Mouse (Mus musculus) yolk sac, embryonic 10.5 days (tissue): Measurements from ENCODE around the gene Lcn12.
A peak's percentile ranks its signal among the peaks of the same experiment; 100 is the strongest.

Experiments used
- DNase-seq: peaks from one replicate; pipeline ENCODE4 v3.0.0-alpha.2; 2017; ENCODE audit warnings: low spot score

Gene Lcn12

GRCm38 (mm10) chr2:25496462-25496861, 2.8 kb upstream of the Lcn12 start:
- DNase-seq: no peak

- DNase-seq: no peak
Observed at GRCm38 (mm10) chr2:25492988-25493387, 723 bp downstream of the Lcn12 start.

DNA sequence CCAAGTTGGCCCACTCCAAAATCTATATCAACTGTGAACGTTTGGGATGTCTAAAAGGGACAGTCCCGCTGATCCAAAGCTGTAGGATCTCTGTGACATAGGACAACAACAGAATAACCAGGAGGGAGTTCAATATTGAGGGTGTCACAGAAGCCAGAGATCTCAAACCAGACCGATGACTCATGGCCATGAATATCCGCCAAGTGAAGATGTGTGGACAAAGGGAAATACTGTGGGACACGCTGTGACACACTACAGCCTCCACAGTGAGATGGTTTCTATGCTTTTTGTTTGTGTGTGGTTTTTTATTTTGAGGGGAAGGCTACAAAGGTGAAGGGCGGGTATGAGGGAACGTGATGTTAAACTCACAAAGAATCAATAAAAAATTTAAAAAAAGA, 5.0 kb downstream of the Lcn12 start:
- DNase-seq: no peak

DNA sequence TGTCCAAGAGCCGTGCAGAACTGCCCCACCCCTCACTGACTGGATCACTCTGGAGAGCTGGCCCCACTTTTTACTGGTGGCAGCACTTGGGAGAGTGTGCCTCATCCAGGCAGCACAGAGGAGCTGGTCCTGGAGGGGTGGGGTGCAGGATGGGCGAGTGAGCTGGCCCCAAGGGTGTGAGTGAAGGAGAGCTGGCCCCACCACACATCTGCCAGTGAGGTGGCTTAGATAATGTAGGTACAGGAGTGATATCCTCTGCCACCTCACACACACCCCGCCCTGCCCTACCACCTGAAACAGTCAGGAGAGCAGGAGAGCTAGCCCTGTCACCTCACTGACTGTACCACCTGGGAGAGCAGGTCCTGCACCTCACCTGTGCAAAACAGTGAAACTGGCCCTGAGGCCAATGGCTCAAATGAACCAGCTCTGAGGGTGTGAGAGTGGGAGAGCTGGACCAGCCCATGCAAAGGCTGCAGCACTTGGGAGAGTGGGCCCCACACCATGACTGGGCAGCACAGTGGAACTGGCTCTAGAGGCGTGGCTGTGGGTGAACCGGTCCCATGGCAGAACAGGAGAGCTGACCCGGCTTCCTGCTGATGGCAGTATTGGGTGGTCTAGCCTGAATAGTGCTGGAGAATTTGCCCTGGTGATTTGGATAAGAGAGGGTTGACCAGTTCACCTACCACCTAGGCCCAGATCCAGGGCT, 5.6 kb downstream of the Lcn12 start:
- no peak for DNase-seq

GRCm38 (mm10) chr2:25484901-25485647, 8.6 kb downstream of the Lcn12 start:
- peak; percentile 86 for DNase-seq

GRCm38 (mm10) chr2:25482969-25483368, 10.7 kb downstream of the Lcn12 start:
- DNase-seq: no peak

DNA sequence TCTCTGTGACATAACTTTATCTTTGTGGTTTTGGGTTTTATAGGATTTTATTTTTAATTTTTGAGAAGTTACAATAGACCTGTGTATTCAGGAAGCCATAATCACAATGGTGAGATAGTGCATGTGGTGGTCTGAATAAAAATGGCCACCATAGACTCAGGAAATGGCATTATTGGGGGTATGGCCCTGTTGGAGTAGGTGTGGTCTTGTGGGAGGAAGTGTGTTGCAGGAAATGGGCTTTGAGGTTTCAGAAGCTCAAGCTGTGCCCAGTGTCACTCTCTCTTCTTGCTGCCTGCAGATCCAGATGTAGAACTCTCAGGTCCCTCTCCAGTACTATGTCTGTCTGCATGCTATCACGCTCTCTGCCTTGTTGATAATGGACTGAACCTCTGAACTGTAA, 13.2 kb downstream of the Lcn12 start:
- DNase-seq: no peak

GRCm38 (mm10) chr2:25479551-25480311, 14.0 kb downstream of the Lcn12 start:
- no peak for DNase-seq

GRCm38 (mm10) chr2:25477967-25478675, 15.6 kb downstream of the Lcn12 start:
- no peak for DNase-seq

DNA sequence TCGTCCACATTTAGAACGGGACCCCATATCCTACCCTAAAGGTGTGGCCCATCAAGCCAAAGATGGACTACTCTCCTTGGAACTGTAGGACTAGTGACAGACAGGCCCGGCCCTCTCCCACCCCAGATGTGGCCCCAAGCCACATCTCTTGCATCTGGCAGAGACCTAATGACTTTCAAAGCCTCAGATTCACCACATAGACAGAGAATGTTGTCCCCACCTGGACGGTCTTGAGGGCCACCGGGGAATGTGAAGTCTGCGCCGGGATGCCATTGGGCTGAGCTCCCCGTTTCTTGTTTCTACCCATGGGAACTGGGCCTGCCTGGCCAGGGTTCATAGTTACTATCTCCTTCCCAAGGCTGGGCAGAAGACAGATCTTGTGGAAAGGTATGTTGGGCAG, 16.2 kb downstream of the Lcn12 start:
- no peak for DNase-seq

- DNase-seq: no peak
Observed at GRCm38 (mm10) chr2:25472550-25472949, 21.2 kb downstream of the Lcn12 start.

- DNase-seq: no peak
Observed at GRCm38 (mm10) chr2:25469969-25470368, 23.7 kb downstream of the Lcn12 start, which contains the start of gene Ptgds. Gene Ptgds, minus strand, starts transcription at chr2:25470046.

DNA sequence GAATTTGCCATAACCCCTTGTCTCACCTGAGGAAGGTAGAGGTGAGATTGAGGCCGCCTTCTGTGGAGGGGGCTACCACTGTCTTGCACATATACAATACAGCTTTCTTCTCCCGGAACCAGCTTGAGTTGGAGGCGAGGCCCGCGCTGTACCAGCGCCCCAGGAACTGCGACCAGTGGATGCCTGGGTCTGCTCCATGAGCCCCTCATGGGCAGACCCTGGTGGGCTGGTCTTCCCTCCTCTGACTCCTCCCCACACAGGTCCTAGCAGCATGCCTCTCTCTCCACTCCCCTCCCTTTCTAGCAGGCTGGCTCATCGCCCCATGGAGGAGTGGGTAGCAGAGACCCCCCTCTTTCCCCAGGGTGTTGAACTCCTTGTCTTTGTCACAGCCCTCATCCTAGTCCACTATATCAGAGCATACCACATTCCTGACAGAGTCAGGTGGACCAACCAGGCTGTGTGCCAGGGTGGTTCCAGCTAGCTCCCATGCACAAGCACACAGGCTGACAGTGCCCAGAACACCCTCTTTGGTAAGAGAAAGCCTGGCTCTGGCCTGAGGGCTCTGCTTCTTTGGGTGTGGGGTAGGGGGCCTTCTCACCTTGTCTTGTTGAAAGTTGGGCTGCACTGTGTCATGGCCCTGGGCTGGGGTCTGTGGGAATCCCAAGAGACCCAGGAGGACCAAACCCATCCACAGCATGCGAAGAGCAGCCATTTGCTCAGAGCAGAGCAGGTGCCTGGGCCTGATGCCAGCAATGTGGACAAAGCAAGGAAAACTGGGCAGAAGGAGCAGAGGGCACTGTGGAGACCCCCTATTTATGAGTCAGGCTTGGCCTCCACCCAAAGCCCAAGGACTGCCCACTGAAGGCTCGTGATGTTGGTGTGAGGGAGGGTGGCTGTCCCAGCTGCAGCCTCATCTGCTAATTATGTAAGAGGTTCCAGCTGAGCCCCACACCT, 24.5 kb downstream of the Lcn12 start:
- DNase-seq: no peak

- no peak for DNase-seq
Observed at GRCm38 (mm10) chr2:25467606-25468303, 26.0 kb downstream of the Lcn12 start.

- DNase-seq: no peak
Observed at GRCm38 (mm10) chr2:25465816-25466635, 27.7 kb downstream of the Lcn12 start.

DNA sequence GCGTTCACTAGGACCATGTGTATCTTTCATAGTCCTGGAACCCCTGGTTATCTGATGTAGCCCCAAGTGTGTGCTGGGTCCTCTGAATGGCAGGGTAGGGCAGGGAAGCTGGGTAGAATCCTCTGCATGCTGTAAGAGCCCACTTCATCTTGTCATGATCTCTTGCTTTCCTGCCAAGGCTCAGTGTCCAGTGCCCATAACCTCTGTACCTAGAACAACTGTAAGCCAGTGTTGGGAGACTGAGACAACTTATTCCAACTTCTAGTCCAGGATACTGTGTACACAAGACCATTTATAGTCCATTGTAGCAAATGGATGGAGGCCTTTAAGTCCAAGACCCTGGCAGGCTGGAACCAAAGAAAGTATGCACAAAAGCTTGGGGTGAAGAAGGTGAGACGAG, 28.5 kb downstream of the Lcn12 start:
- no peak for DNase-seq

DNA sequence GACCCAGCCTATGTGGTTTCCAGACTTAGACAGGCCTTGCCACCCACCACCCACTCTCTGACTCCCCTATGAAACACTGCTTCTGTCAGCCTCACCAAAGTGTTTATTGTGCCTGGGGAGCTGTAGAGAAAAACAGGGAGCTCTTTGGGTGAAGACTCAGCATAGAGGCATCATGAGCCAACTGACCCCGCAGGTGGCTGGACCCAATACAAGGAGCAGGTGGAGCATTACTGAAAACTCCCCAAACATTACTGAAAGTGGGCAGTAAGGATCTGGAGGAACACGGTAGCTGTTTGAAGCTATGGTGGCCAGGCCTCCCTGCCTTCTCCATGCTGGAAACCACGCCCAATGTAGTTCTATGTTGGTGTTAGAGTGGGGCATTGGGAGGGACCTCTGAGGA, 30.1 kb downstream of the Lcn12 start:
- no peak for DNase-seq

- DNase-seq: no peak
Observed at GRCm38 (mm10) chr2:25461407-25461806, 32.3 kb downstream of the Lcn12 start.

DNA sequence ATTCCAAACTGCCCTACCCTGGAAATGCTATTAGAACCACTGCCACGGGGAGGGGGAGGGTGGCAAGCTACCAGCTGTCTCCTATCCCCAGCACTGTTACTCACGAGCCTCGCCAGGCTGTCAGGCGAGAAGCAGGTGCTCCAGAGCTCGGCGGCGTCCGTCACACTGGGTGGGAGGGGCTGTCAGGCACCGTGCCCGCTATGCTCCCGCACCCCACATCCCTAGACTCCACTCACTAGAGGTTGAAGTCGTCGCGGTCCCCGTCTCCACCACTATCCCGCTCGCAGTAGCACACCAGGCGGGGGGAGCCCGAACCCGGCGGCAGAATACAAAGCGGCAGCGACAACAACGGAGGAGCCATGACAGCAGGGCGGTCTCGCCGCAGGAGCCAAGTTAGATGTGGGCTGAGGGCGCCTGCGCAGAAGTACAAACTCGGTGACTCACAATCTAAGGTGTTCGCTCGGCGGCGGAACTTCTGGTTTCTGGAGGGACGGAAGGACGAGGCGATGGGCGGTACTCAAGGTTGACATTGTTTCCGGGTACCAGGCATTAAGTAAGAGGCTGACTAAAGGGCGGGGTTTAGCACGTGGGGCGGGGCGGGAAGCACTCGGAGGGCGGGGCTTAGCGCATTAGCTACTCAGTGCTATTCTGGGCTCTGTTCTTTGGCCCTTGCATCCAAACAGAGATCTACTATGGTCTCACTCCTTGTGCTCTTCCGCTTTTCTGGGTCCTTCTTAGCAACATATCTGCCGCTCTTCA, 33.0 kb downstream of the Lcn12 start, which contains the start of gene Paxx:
Gene Paxx, minus strand, starts transcription at position 544 of the 759 bp plus-strand sequence.
- DNase-seq: peak; percentile 95
